Mouse (Mus musculus): ENCODE measurements around the gene Gys2. TPM values are rescaled to one million over a fixed set of nuclear protein-coding genes. Genes with fewer than 3 reads are reported as not detected.
"Not testable (repeated sequence)": the region's sequence is repeated elsewhere in the genome, so short reads cannot be mapped to it uniquely, and the experiment has no call there.

The Gys2 gene
- polyA plus RNA-seq (2011; ENCODE audit: insufficient read depth, insufficient read length, low replicate concordance, missing spikeins), result 8.2 TPM in 1 of 2 replicates, not detected in the other

DNA sequence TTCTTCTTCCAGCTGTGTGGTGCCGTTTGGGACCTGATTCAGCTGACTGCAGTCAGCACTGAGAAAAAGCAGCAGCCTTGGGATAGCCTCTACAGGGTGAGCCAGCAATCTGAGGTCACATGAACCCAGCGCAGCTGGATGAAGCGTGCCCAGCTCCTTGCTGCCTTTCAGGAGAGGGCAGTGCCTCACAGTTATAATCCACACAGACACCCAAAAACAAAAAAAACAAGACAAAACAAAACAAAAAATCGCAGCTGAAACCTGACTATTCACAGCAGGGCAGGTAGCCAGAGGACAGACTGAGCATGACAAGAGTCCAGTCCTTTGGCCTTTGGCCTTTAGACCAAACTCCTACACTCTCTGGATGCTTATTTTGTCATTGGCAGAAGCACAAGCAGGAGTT, at the start of gene Gys2:
TSS of gene Gys2 (minus strand) at position 309 of the 403 bp plus-strand sequence.
- 70% methylated on average over 4 of the region's 4 CpGs for WGBS
- Histone ChIP-seq H3K4me1 (ENCODE audit: control insufficient read depth, insufficient read depth, low read length) (no peaks in the 10 kb centered on the region; the same call in 1 of the 2 replicates), H3K27ac (ENCODE audit: control insufficient read depth, insufficient read depth, low read depth, low read length, poor library complexity) (no peak within 1 kb of the TSS), H3K4me3 (replicated peaks; ENCODE audit: control insufficient read depth, low read depth, low read length) (no peak within 1 kb of the TSS)
- TF ChIP-seq CTCF (IDR thresholded peaks at IDR 0.05; ENCODE audit: control insufficient read depth, insufficient read depth, low read length), result no peak
- no peak for TF ChIP-seq POLR2A (IDR thresholded peaks at IDR 0.05; ENCODE audit: borderline replicate concordance, control insufficient read depth, low read depth, low read length)

DNA sequence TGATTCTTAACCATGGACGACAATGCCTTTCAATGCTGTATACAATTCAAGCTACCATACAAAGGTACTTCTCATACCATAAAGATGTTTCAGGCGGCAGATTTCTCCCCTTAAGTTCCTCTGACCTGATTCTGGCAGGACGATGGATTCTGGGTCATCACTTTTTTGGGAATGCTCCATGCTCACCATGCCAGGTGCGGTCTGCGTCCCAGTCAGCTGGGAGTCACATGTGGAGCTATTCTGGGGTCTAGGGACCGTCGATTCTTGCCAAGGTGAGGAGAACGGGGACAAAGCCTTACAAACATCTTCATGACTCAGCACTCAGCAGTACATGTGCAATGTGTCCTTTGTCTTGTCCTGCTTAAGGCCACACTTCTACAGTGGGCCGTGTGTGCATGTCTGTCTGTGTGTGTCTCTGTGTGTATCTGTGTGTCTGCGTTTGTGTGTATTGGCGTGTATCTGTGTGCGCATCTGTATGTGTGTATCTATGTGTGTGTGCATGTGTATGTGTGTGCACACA, 48.7 kb upstream of the Gys2 start:
- Histone ChIP-seq H3K4me1 (ENCODE audit: control insufficient read depth, insufficient read depth, low read length) (no peaks in the 10 kb centered on the region), H3K27ac (ENCODE audit: control insufficient read depth, insufficient read depth, low read depth, low read length, poor library complexity) (no peak overlapping the region), H3K4me3 (replicated peaks; ENCODE audit: control insufficient read depth, low read depth, low read length) (no peak overlapping the region)
- WGBS, result 77% methylated on average over 12 of the region's 12 CpGs
- TF ChIP-seq CTCF (IDR thresholded peaks at IDR 0.05; ENCODE audit: control insufficient read depth, insufficient read depth, low read length) (no peak), POLR2A (IDR thresholded peaks at IDR 0.05; ENCODE audit: borderline replicate concordance, control insufficient read depth, low read depth, low read length) (no peak)

GRCm38 (mm10) chr6:142519110-142519509, 46.2 kb upstream of the Gys2 start:
- TF ChIP-seq POLR2A (IDR thresholded peaks at IDR 0.05; ENCODE audit: borderline replicate concordance, control insufficient read depth, low read depth, low read length) (no peak), CTCF (IDR thresholded peaks at IDR 0.05; ENCODE audit: control insufficient read depth, insufficient read depth, low read length) (0 out of 2 replicates have a peak, but pooled peaks have one; percentile 6)
- no peak overlapping the region for H3K4me3 ChIP-seq (replicated peaks; ENCODE audit: control insufficient read depth, low read depth, low read length)
- H3K27ac ChIP-seq (ENCODE audit: control insufficient read depth, insufficient read depth, low read depth, low read length, poor library complexity), result no peak overlapping the region
- H3K4me1 ChIP-seq (ENCODE audit: control insufficient read depth, insufficient read depth, low read length), result no peaks in the 10 kb centered on the region
- 7% methylated on average over 6 of the region's 6 CpGs for WGBS

GRCm38 (mm10) chr6:142515379-142515778, 42.5 kb upstream of the Gys2 start:
- WGBS, result 63% methylated on average over 9 of the region's 9 CpGs
- H3K4me1 ChIP-seq (ENCODE audit: control insufficient read depth, insufficient read depth, low read length); H3K4me3 ChIP-seq (replicated peaks; ENCODE audit: control insufficient read depth, low read depth, low read length); H3K27ac ChIP-seq (ENCODE audit: control insufficient read depth, insufficient read depth, low read depth, low read length, poor library complexity): not testable (repeated sequence)

DNA sequence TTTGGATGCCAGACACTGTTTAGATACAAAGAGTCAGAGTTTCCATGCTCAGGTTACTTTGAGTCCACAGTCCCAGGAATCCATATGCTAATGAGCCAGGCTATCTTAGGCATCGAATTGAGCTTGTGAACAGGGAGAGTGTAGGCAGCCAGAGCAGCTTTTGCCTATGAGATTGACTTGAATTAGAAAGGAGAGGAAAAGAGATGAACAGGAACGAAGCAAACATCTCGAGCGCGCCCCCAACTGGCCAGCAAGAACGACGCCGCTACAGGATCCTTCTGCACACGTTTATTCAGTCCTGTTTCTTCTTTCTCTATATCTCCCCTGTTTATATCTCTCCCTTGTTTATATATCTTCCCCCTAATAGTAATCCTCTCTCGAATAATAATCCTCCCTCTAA, 42.0 kb upstream of the Gys2 start:
- Histone ChIP-seq H3K4me3 (replicated peaks; ENCODE audit: control insufficient read depth, low read depth, low read length) (no peak overlapping the region), H3K4me1 (ENCODE audit: control insufficient read depth, insufficient read depth, low read length) (no peaks in the 10 kb centered on the region), H3K27ac (ENCODE audit: control insufficient read depth, insufficient read depth, low read depth, low read length, poor library complexity) (no peak overlapping the region)
- no peak for TF ChIP-seq CTCF (IDR thresholded peaks at IDR 0.05; ENCODE audit: control insufficient read depth, insufficient read depth, low read length)
- no peak for TF ChIP-seq POLR2A (IDR thresholded peaks at IDR 0.05; ENCODE audit: borderline replicate concordance, control insufficient read depth, low read depth, low read length)
- 2% methylated on average over 10 of the region's 10 CpGs for WGBS

- WGBS, result 82% methylated on average over 3 of the region's 3 CpGs
These were observed 40.0 kb upstream of the Gys2 start for GRCm38 (mm10) chr6:142512902-142513301.

GRCm38 (mm10) chr6:142511516-142512135, 38.7 kb upstream of the Gys2 start:
- TF ChIP-seq CTCF (IDR thresholded peaks at IDR 0.05; ENCODE audit: control insufficient read depth, insufficient read depth, low read length) (no peak), POLR2A (IDR thresholded peaks at IDR 0.05; ENCODE audit: borderline replicate concordance, control insufficient read depth, low read depth, low read length) (no peak)
- H3K4me1 ChIP-seq (ENCODE audit: control insufficient read depth, insufficient read depth, low read length), result peaks cover 3% of the 10 kb centered on the region
- 49% methylated on average over 12 of the region's 12 CpGs for whole genome bisulfite sequencing
- H3K4me3 ChIP-seq (replicated peaks; ENCODE audit: control insufficient read depth, low read depth, low read length), result no peak overlapping the region
- no peak overlapping the region for H3K27ac ChIP-seq (ENCODE audit: control insufficient read depth, insufficient read depth, low read depth, low read length, poor library complexity)

More at GRCm38 (mm10) chr6:142512902-142513301, 40.0 kb upstream of the Gys2 start:
- TF ChIP-seq POLR2A (IDR thresholded peaks at IDR 0.05; ENCODE audit: borderline replicate concordance, control insufficient read depth, low read depth, low read length), result no peak
- TF ChIP-seq CTCF (IDR thresholded peaks at IDR 0.05; ENCODE audit: control insufficient read depth, insufficient read depth, low read length), result no peak
- Histone ChIP-seq H3K4me3 (replicated peaks; ENCODE audit: control insufficient read depth, low read depth, low read length) (no peak overlapping the region), H3K27ac (ENCODE audit: control insufficient read depth, insufficient read depth, low read depth, low read length, poor library complexity) (no peak overlapping the region), H3K4me1 (ENCODE audit: control insufficient read depth, insufficient read depth, low read length) (no peaks in the 10 kb centered on the region)

GRCm38 (mm10) chr6:142508663-142509062, 35.8 kb upstream of the Gys2 start:
- peaks cover 3% of the 10 kb centered on the region for H3K4me1 ChIP-seq (ENCODE audit: control insufficient read depth, insufficient read depth, low read length)
- H3K4me3 ChIP-seq (replicated peaks; ENCODE audit: control insufficient read depth, low read depth, low read length), result no peak overlapping the region
- WGBS, result 22% methylated on average over 4 of the region's 4 CpGs
- TF ChIP-seq POLR2A (IDR thresholded peaks at IDR 0.05; ENCODE audit: borderline replicate concordance, control insufficient read depth, low read depth, low read length), result no peak
- no peak for TF ChIP-seq CTCF (IDR thresholded peaks at IDR 0.05; ENCODE audit: control insufficient read depth, insufficient read depth, low read length)
- H3K27ac ChIP-seq (ENCODE audit: control insufficient read depth, insufficient read depth, low read depth, low read length, poor library complexity), result no peak overlapping the region

All from bone marrow, adult 2 months (tissue).